Mouse (Mus musculus) heart, postnatal 4 days (tissue): ENCODE data around the gene Pum1. TPM values are rescaled to one million over a fixed set of nuclear protein-coding genes. Genes with fewer than 3 reads are reported as not detected.

Experiments
- DNase-seq: peaks from one replicate; pipeline ENCODE4 v3.0.0; 2021
- total RNA-seq, 2 experiments: library from RNA; stranded (reverse); gene quantifications; 2 replicates each; pipeline ENCODE4 v1.2.3; 2021

The Pum1 gene
- total RNA-seq, 2 experiments from 2014 or later, result 64.1 to 67.2 TPM

- no peak for DNase-seq
Measured at GRCm38 (mm10) chr4:130735957-130736356, 72.8 kb downstream of the Pum1 start.

- DNase-seq, result peak; percentile 63
Measured at GRCm38 (mm10) chr4:130738527-130738926, 75.4 kb downstream of the Pum1 start.

- no peak for DNase-seq
Measured at GRCm38 (mm10) chr4:130744058-130744457, 80.9 kb downstream of the Pum1 start.

GRCm38 (mm10) chr4:130745561-130746306, 82.6 kb downstream of the Pum1 start:
- DNase-seq, result no peak

GRCm38 (mm10) chr4:130749566-130749965, 86.4 kb downstream of the Pum1 start:
- DNase-seq, result no peak

- no peak for DNase-seq
Measured at GRCm38 (mm10) chr4:130751966-130752365, 88.8 kb downstream of the Pum1 start.

GRCm38 (mm10) chr4:130752591-130752990, 89.5 kb downstream of the Pum1 start:
- no peak for DNase-seq

GRCm38 (mm10) chr4:130753755-130754154, 90.6 kb downstream of the Pum1 start:
- peak; percentile 74 for DNase-seq

- no peak for DNase-seq
Measured at GRCm38 (mm10) chr4:130754776-130755175, 91.7 kb downstream of the Pum1 start.

GRCm38 (mm10) chr4:130759875-130760274, 96.8 kb downstream of the Pum1 start:
- no peak for DNase-seq

GRCm38 (mm10) chr4:130761809-130762208, 98.7 kb downstream of the Pum1 start:
- no peak for DNase-seq

GRCm38 (mm10) chr4:130765399-130766160, 102.5 kb downstream of the Pum1 start:
- DNase-seq, result no peak

- DNase-seq, result no peak
Measured at GRCm38 (mm10) chr4:130766387-130766786, 103.3 kb downstream of the Pum1 start.

GRCm38 (mm10) chr4:130766926-130767325, 103.8 kb downstream of the Pum1 start:
- DNase-seq, result no peak

- no peak for DNase-seq
Measured at GRCm38 (mm10) chr4:130773899-130774298, 110.8 kb downstream of the Pum1 start.

- DNase-seq, result no peak
Measured at GRCm38 (mm10) chr4:130774822-130775221, 111.7 kb downstream of the Pum1 start.

GRCm38 (mm10) chr4:130777647-130778046, 114.5 kb downstream of the Pum1 start:
- DNase-seq, result no peak

GRCm38 (mm10) chr4:130779037-130779436, 115.9 kb downstream of the Pum1 start:
- DNase-seq, result no peak

- no peak for DNase-seq
Measured at GRCm38 (mm10) chr4:130782492-130782891, 119.4 kb downstream of the Pum1 start.

- DNase-seq, result peak; percentile 73
Measured at GRCm38 (mm10) chr4:130784755-130785154, 121.6 kb downstream of the Pum1 start.

GRCm38 (mm10) chr4:130787530-130787929, 124.4 kb downstream of the Pum1 start:
- no peak for DNase-seq

GRCm38 (mm10) chr4:130790180-130790579, 127.1 kb downstream of the Pum1 start:
- peak; percentile 92 for DNase-seq

GRCm38 (mm10) chr4:130791811-130792375, 128.8 kb downstream of the Pum1 start:
- no peak for DNase-seq
